Mouse (Mus musculus) limb, embryonic 11.5 days (tissue): ENCODE measurements around the gene Kif6. TPM values are rescaled to one million over a fixed set of nuclear protein-coding genes. Genes with fewer than 3 reads are reported as not detected.

Experiments
- ATAC-seq: fragments of 200-750 bp; cut with Nextera tagmentation; 2 replicates; pipeline ENCODE4 v1.8.0; 2017; ENCODE audit warnings: low read depth; ENCODE audit not compliant: insufficient number of reproducible peaks, low FRiP score, low TSS enrichment
- DNase-seq: peaks from one replicate; pipeline ENCODE4 v3.0.0-alpha.2; 2015; ENCODE audit warnings: low spot score
- H3K27ac ChIP-seq: fragments of 300-500 bp; sonication (generic); replicated peaks from 2 replicates; pipeline ENCODE4 v1.5.1; 2014; ENCODE audit warnings: low read depth, mild to moderate bottlenecking, low read length
- H3K27me3 ChIP-seq: fragments of 300-500 bp; sonication (generic); 2 replicates; pipeline ENCODE4 v1.6.1; 2014; ENCODE audit warnings: mild to moderate bottlenecking, low read length, mixed read lengths; ENCODE audit not compliant: control insufficient read depth, insufficient read depth
- H3K36me3 ChIP-seq: fragments of 300-500 bp; sonication (generic); 2 replicates; pipeline ENCODE4 v1.6.1; 2014; ENCODE audit warnings: mild to moderate bottlenecking, low read length, moderate library complexity, mixed read lengths; ENCODE audit not compliant: control insufficient read depth, insufficient read depth
- H3K4me1 ChIP-seq: fragments of 300-500 bp; sonication (generic); 2 replicates; pipeline ENCODE4 v1.6.1; 2014; ENCODE audit warnings: low read length, mixed read lengths; ENCODE audit not compliant: control insufficient read depth, insufficient read depth
- H3K4me2 ChIP-seq: fragments of 300-500 bp; sonication (generic); 2 replicates; pipeline ENCODE4 v1.6.1; 2014; ENCODE audit warnings: low read depth, mild to moderate bottlenecking, moderate library complexity; ENCODE audit not compliant: severe bottlenecking
- H3K4me3 ChIP-seq: fragments of 300-500 bp; sonication (generic); 2 replicates; pipeline ENCODE4 v1.5.1; 2014; ENCODE audit warnings: low read depth, low read length
- H3K9ac ChIP-seq: fragments of 300-500 bp; sonication (generic); 2 replicates; pipeline ENCODE4 v1.6.1; 2014; ENCODE audit warnings: mild to moderate bottlenecking, low read length
- H3K9me3 ChIP-seq: fragments of 300-500 bp; sonication (generic); 2 replicates; pipeline ENCODE4 v1.6.1; 2016; ENCODE audit warnings: low read length; ENCODE audit not compliant: control insufficient read depth
- WGBS: fragments of 180-500 bp; shearing (Covaris S2); extraction: QIAGEN DNeasy Blood & Tissue Kit; methylation state at CpG from one replicate; pipeline ENCODE4 v1.1.7; 2014; 5-methylcytosine and 5-hydroxymethylcytosine counted together
- polyA plus RNA-seq: library from polyadenylated mRNA; unstranded; fragments of >200 nt; fragmentation: Nextera tagmentation; extraction: Ambion mirVana; gene quantifications from 2 replicates; pipeline ENCODE4 v1.2.1, GENCODE M21; 2014

Gene Kif6
- polyA plus RNA-seq, 1 experiment from 2014 or later = 4.9 TPM

GRCm38 (mm10) chr17:49791546-49791945 lies 176.6 kb downstream of the Kif6 start:
- ATAC-seq (no peak), DNase-seq (no peak)
- H3K4me2 ChIP-seq = no peak overlapping the region
- H3K4me3 ChIP-seq = no peak overlapping the region
- H3K27me3 ChIP-seq = no peaks in the 10 kb centered on the region
- no peaks in the 10 kb centered on the region for H3K36me3 ChIP-seq
- H3K27ac ChIP-seq = no peak overlapping the region
- WGBS = 95% methylated on average over 5 of the region's 5 CpGs
- no peak overlapping the region for H3K9ac ChIP-seq
- H3K4me1 ChIP-seq = no peaks in the 10 kb centered on the region
- H3K9me3 ChIP-seq = no peaks in the 10 kb centered on the region

- H3K4me3 ChIP-seq = no peak overlapping the region
- ATAC-seq = no peak
- no peaks in the 10 kb centered on the region for H3K36me3 ChIP-seq
- 81% methylated on average over 10 of the region's 10 CpGs for WGBS
- no peak overlapping the region for H3K9ac ChIP-seq
- H3K27ac ChIP-seq = no peak overlapping the region
- DNase-seq = no peak
- H3K4me2 ChIP-seq = no peak overlapping the region
- no peaks in the 10 kb centered on the region for H3K27me3 ChIP-seq
- no peaks in the 10 kb centered on the region for H3K9me3 ChIP-seq
- no peaks in the 10 kb centered on the region for H3K4me1 ChIP-seq
These were observed 177.3 kb downstream of the Kif6 start for GRCm38 (mm10) chr17:49792217-49792743.

GRCm38 (mm10) chr17:49792946-49793345 lies 178.0 kb downstream of the Kif6 start:
- H3K9me3 ChIP-seq = no peaks in the 10 kb centered on the region
- no peaks in the 10 kb centered on the region for H3K4me1 ChIP-seq
- no peak for ATAC-seq
- no peaks in the 10 kb centered on the region for H3K36me3 ChIP-seq
- no peaks in the 10 kb centered on the region for H3K27me3 ChIP-seq
- WGBS = 81% methylated on average over 1 of the region's 1 CpGs
- H3K4me2 ChIP-seq = no peak overlapping the region
- no peak overlapping the region for H3K27ac ChIP-seq
- no peak for DNase-seq
- H3K9ac ChIP-seq = no peak overlapping the region
- no peak overlapping the region for H3K4me3 ChIP-seq

- H3K27ac ChIP-seq = no peak overlapping the region
- H3K4me3 ChIP-seq = no peak overlapping the region
- DNase-seq (peak; percentile 18), ATAC-seq (no peak)
- no peak overlapping the region for H3K4me2 ChIP-seq
- H3K4me1 ChIP-seq = no peaks in the 10 kb centered on the region
- no peaks in the 10 kb centered on the region for H3K9me3 ChIP-seq
- no peaks in the 10 kb centered on the region for H3K27me3 ChIP-seq
- no peaks in the 10 kb centered on the region for H3K36me3 ChIP-seq
- 96% methylated on average over 3 of the region's 3 CpGs for WGBS
- H3K9ac ChIP-seq = no peak overlapping the region
These were observed 179.0 kb downstream of the Kif6 start for GRCm38 (mm10) chr17:49793965-49794364.

- DNase-seq = peak; percentile 18
- WGBS = 89% methylated on average over 3 of the region's 3 CpGs
- Histone ChIP-seq H3K4me3 (no peak overlapping the region), H3K4me1 (peaks cover 5% of the 10 kb centered on the region; the same call in 1 of the 2 replicates), H3K36me3 (no peaks in the 10 kb centered on the region), H3K27me3 (no peaks in the 10 kb centered on the region), H3K27ac (no peak overlapping the region), H3K9ac (no peak overlapping the region), H3K4me2 (no peak overlapping the region), H3K9me3 (no peaks in the 10 kb centered on the region)
- no peak for ATAC-seq
These were observed 180.3 kb downstream of the Kif6 start for GRCm38 (mm10) chr17:49795241-49795640.

GRCm38 (mm10) chr17:49796116-49796515 lies 181.2 kb downstream of the Kif6 start:
- ATAC-seq (no peak), DNase-seq (no peak)
- Histone ChIP-seq H3K27me3 (no peaks in the 10 kb centered on the region), H3K9ac (no peak overlapping the region), H3K4me3 (no peak overlapping the region), H3K4me2 (no peak overlapping the region), H3K9me3 (no peaks in the 10 kb centered on the region), H3K36me3 (no peaks in the 10 kb centered on the region), H3K4me1 (peaks cover 5% of the 10 kb centered on the region; the same call in 1 of the 2 replicates), H3K27ac (no peak overlapping the region)
- 86% methylated on average over 3 of the region's 3 CpGs for WGBS

- Histone ChIP-seq H3K4me3 (no peak overlapping the region), H3K4me1 (peaks cover 5% of the 10 kb centered on the region; the same call in 1 of the 2 replicates), H3K9ac (no peak overlapping the region), H3K9me3 (peaks cover 3% of the 10 kb centered on the region; the same call in 1 of the 2 replicates), H3K4me2 (no peak overlapping the region), H3K27me3 (no peaks in the 10 kb centered on the region), H3K27ac (no peak overlapping the region), H3K36me3 (no peaks in the 10 kb centered on the region)
- WGBS = 80% methylated on average over 5 of the region's 5 CpGs
- DNase-seq (peak; percentile 16), ATAC-seq (no peak)
These were observed 184.2 kb downstream of the Kif6 start for GRCm38 (mm10) chr17:49799168-49799567.

- Histone ChIP-seq H3K27me3 (no peaks in the 10 kb centered on the region), H3K4me3 (no peak overlapping the region), H3K9ac (no peak overlapping the region), H3K9me3 (peaks cover 3% of the 10 kb centered on the region; the same call in 1 of the 2 replicates), H3K4me2 (no peak overlapping the region), H3K36me3 (no peaks in the 10 kb centered on the region), H3K4me1 (peaks cover 5% of the 10 kb centered on the region; the same call in 1 of the 2 replicates), H3K27ac (no peak overlapping the region)
- DNase-seq (no peak), ATAC-seq (no peak)
- WGBS = 33% methylated on average over 2 of the region's 2 CpGs
These were observed 185.2 kb downstream of the Kif6 start for GRCm38 (mm10) chr17:49800157-49800556.

- peaks cover 16% of the 10 kb centered on the region for H3K4me1 ChIP-seq
- H3K27me3 ChIP-seq = no peaks in the 10 kb centered on the region
- no peak overlapping the region for H3K27ac ChIP-seq
- WGBS = 93% methylated on average over 4 of the region's 4 CpGs
- no peak overlapping the region for H3K4me2 ChIP-seq
- ATAC-seq = no peak
- no peaks in the 10 kb centered on the region for H3K36me3 ChIP-seq
- no peaks in the 10 kb centered on the region for H3K9me3 ChIP-seq
- no peak overlapping the region for H3K4me3 ChIP-seq
- DNase-seq = no peak
- no peak overlapping the region for H3K9ac ChIP-seq
These were observed 192.5 kb downstream of the Kif6 start for GRCm38 (mm10) chr17:49807461-49807860.
